Mouse (Mus musculus): ENCODE results near the gene Adamts18.
"Not testable (repeated sequence)": the region's sequence is repeated elsewhere in the genome, so short reads cannot be mapped to it uniquely, and the experiment has no call there.

Gene Adamts18

GRCm38 (mm10) chr8:113837570-113837915 lies 11.0 kb downstream of the Adamts18 start:
- no peak for DNase-seq

- no peak for DNase-seq
Observed at GRCm38 (mm10) chr8:113836892-113837569, 11.5 kb downstream of the Adamts18 start.

GRCm38 (mm10) chr8:113833644-113834043 lies 14.9 kb downstream of the Adamts18 start:
- no peak for DNase-seq

GRCm38 (mm10) chr8:113827270-113827669 lies 21.3 kb downstream of the Adamts18 start:
- no peak for DNase-seq

GRCm38 (mm10) chr8:113820983-113821587 lies 27.5 kb downstream of the Adamts18 start:
- DNase-seq = no peak

GRCm38 (mm10) chr8:113813966-113814365 lies 34.6 kb downstream of the Adamts18 start:
- DNase-seq = no peak

GRCm38 (mm10) chr8:113811521-113811920 lies 37.0 kb downstream of the Adamts18 start:
- DNase-seq = no peak

- DNase-seq = no peak
Observed at GRCm38 (mm10) chr8:113809929-113810328, 38.6 kb downstream of the Adamts18 start.

- DNase-seq = no peak
Observed at GRCm38 (mm10) chr8:113803830-113804611, 44.5 kb downstream of the Adamts18 start.

- no peak for DNase-seq
Observed at GRCm38 (mm10) chr8:113801551-113801950, 47.0 kb downstream of the Adamts18 start.

GRCm38 (mm10) chr8:113800556-113800955 lies 48.0 kb downstream of the Adamts18 start:
- DNase-seq = not testable (repeated sequence)

- no peak for DNase-seq
Observed at GRCm38 (mm10) chr8:113799550-113799949, 49.0 kb downstream of the Adamts18 start.

GRCm38 (mm10) chr8:113791856-113792255 lies 56.7 kb downstream of the Adamts18 start:
- DNase-seq = no peak

- no peak for DNase-seq
Observed at GRCm38 (mm10) chr8:113791061-113791460, 57.5 kb downstream of the Adamts18 start.

GRCm38 (mm10) chr8:113783711-113784110 lies 64.8 kb downstream of the Adamts18 start:
- DNase-seq = no peak

- DNase-seq = no peak
Observed at GRCm38 (mm10) chr8:113781554-113781953, 67.0 kb downstream of the Adamts18 start.

GRCm38 (mm10) chr8:113775361-113775760 lies 73.2 kb downstream of the Adamts18 start:
- DNase-seq = no peak

GRCm38 (mm10) chr8:113768861-113769410 lies 79.6 kb downstream of the Adamts18 start:
- DNase-seq = no peak

- DNase-seq = no peak
Observed at GRCm38 (mm10) chr8:113765121-113765520, 83.4 kb downstream of the Adamts18 start.

- no peak for DNase-seq
Observed at GRCm38 (mm10) chr8:113763592-113764355, 84.8 kb downstream of the Adamts18 start.

GRCm38 (mm10) chr8:113762101-113762500 lies 86.4 kb downstream of the Adamts18 start:
- no peak for DNase-seq

GRCm38 (mm10) chr8:113755866-113756265 lies 92.7 kb downstream of the Adamts18 start:
- no peak for DNase-seq

GRCm38 (mm10) chr8:113753153-113753552 lies 95.4 kb downstream of the Adamts18 start:
- no peak for DNase-seq
